Mouse (Mus musculus) embryo, embryonic 10.5 days (tissue): Measurements from ENCODE around the gene Pcsk2.

Source experiments
- DNase-seq: peaks from one replicate; pipeline ENCODE4 v3.0.0-alpha.2; 2015; ENCODE audit warnings: low spot score

Pcsk2 gene

DNA sequence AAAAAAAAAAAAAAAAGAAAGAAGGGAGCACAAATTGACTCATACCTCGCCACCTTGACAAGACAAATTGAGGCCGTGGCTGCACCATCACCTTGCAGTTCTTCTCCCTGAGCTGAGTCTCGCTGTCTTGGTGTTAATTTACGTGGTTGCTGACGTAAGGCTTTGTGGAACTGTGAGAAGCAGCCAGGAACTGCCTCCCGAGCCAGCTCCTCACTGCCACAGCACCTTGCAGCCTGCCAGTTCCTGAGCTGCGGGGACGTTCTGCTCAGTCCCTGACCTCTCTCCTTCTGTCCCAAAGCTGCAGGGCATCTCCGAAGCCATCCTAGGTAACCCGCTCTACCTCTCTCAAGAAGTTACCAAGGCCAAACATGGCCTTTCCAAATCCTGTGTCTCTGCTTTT lies 186.5 kb downstream of the Pcsk2 start:
- DNase-seq: no peak

DNA sequence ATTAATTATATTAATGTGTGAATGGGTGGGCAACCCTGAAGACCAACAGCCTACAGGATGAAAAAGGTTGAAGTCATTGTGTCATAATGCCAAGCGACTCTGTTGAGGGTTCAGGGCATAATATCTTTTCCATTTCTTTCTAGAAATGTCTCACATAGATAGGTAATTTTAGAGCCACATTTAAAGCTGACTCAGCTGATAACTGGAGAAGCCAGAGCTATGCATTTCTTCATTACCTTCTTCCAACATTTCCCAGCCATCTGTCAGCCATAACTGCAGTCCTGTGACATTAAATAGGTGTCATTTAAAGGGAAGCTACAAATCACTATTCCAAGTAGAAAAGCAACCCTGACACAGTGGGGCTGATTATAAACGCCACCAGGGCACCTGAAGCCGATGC lies 189.5 kb downstream of the Pcsk2 start:
- no peak for DNase-seq

DNA sequence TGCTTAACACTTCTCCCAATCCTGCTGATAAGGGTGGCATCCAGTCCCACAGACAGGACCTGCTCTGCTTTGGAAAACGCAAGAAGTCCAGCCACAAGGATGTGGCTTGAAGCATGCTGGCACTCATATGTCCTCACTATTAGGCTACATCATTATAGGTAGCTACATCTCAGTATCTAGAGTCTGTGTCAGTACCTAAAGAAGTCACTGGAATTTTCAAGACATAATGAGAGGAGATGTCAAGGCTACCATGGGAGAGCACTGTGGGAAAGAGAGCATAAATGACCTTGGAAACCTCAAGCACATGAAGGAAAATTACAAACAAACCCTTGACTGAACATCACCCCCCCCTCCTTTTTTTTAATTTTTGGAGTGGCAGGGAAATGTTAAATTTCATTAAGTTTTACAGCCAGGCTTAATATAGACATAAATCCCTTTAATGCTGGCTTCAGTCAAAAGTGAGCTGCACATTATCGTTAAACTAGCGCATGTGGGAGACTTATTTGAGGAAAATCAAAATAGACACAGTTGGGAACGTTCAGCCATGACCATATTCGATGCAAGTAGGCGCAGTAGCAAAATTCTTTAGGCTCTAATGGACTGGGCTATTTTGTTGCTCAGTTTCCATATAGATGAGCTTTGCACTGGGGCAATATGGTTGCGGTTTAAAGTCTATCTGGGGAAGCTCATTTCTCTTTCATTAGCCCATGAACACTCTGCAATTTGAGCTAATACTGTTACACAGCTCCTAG lies 193.7 kb downstream of the Pcsk2 start:
- DNase-seq: no peak

DNA sequence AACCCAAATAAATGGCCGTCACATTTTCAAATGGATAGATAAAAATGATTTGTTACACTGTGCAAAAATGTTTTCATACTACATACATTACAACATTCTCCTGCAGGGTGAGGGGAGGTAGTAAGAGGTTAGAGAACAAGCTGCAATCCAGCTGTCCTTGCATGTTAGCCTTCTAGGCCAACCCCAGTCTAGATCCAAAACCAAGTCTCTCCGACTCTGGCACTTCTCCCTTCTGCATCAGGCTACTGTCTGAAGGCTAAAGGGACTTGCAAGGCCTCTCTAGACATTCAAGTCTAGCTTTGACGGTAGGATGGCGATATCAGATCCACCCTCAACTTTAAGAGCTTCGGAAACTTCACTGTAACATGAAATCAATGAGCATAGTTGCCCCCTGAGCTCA lies 196.5 kb downstream of the Pcsk2 start:
- DNase-seq: no peak

DNA sequence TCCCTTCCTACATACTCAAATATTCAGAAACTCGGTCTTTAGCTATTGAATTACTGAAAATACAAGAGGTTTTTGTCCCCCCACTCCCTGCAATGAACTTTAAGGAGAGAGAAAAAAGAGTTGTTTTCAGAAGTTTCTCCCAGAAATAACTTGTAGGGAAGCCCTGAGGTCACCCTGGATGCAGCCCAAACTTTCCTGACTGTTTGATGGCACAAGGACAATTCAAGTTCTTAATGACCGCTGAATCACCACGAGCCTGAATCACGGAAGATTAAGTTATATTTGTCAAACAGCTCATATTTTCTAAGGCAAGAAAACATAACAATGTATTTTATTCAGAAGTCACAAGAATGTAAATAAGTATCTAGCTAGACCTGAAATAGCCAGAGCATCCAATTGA lies 197.1 kb downstream of the Pcsk2 start:
- no peak for DNase-seq

DNA sequence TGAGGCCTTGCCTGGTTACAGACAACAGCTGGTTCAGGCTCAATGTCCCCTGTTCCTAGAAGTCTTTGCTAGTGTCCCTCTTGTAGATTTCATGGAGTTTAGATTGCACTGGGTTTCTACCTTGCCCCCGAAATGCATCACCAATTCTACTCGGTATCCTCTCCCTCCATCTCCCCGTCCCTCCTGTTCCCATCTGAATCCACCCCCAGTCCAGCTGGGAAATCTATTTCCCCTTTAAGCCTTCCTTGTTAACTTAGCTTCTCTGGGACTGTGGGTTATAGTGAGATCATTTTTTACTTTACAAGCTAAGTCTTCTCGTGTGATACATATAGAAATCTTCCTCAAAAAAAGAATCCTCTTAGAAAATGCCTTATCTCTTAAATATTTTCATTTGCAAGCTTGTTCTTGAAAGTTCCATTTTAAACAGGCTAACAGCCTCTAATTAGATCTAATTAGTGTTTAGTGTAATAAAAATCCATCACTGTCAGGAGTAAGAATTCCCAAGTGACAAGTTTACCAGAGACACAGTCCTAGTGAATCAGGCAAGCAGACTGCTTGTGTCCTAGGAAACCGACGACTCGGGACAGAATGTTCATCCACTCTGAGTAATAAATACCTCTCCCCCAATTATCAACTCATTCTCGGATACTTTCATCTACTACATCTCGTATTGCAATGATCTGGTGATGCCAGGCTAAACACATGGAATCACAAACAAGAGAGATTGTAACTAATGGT lies 206.3 kb downstream of the Pcsk2 start:
- no peak for DNase-seq

DNA sequence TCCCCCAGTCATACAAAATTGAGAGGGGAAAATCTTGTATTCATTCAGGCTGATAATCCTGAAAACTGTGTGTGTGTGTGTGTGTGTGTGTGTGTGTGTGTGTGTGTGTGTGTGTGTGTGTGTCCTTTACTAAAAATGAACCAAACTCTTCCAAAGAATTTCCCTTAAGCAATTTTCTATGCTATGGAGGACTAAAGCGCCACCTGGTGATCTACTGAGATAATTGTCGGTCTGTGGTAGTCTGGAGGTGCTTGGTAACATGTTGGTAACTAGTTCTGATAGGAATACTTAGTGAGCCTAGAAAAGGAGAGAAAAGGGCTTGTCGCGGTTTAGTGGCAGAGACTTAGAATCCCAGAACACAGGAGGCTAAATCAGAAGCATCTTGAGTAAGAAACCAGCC lies 230.5 kb downstream of the Pcsk2 start:
- peak; percentile 66 for DNase-seq

DNA sequence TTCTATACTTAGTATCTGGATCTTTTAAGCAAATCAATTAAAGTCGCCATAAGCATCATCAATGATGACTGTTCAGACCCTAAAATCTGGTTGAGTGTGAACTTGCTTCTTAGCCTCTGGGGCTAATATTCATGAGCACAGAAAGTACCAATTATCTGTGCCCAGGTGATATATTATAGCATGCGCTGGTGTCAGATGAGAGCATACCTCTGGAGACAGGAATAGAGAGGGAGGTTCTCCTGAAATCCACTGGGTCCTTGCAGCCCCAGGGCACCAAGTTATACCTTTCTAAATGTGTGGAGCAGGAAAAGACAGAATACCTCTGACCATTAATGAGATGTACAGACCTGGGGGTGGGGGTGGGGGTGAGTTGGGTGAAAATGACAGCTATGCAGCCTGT lies 234.4 kb downstream of the Pcsk2 start:
- DNase-seq: no peak

DNA sequence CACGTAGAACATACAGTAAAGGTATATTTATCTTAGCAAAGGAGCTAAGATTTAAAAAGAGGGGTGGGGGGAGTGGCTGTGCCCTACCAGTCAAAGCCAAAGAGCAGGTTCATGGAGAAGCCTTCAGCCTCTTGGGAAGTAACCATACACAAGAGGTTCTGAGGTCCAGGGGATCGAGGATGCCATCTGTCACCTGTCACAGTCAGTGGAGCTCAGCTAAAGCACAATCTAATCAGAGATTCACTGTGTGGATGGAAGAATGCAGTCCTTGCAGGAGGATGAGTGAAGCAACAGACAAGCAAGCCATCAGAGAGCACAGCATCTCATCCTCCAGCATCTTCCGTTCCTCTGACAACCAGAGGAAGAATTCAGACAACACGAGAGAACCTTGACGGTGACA lies 244.0 kb downstream of the Pcsk2 start:
- DNase-seq: no peak

DNA sequence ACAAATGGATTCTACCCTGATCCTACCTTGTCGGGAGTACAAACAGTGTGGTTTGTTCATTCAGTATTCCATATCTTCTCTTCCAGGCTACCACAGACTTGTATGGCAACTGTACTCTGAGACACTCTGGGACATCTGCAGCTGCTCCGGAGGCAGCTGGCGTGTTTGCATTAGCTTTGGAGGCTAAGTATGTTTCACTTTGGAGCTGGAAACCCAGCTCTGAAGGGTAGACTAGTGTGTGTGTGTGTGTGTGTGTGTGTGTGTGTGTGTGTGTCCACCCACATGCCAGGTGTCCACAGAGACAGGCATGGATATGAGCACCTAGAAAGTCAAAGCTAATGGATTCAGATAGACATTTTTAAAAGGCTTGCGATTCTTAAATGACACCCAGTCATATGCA lies 249.9 kb downstream of the Pcsk2 start:
- no peak for DNase-seq

DNA sequence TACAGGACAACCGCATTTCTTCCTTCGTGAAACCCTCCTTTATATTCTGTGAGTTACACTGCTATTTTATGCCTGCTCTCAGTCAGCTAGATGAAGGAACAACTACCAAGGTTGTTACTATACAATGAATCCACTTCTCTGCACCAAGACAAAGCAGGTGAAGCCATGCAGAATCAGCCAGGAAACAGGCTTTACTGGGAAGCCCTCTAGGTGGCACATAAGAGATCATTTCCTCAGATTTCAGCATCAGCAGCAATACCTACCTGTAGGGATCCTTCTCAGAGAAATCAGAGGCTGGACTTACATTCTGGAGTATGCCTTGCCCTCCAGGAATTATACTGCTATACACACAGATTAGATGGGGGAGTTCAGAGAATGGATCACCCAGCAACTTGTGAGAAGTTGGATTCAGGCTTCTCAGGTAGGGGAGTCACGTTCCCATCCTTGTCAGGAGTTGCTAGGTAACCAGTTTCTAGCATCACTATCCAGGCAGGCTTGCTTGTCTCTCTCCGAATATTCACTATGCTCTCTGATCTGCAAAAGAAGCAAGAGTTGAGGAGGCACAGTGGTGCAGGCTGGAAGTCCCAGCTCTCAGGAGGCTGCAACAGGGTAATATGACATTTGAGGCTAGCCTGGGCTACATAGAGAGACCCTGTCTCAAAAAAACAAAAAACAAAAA lies 250.5 kb downstream of the Pcsk2 start:
- DNase-seq: no peak

DNA sequence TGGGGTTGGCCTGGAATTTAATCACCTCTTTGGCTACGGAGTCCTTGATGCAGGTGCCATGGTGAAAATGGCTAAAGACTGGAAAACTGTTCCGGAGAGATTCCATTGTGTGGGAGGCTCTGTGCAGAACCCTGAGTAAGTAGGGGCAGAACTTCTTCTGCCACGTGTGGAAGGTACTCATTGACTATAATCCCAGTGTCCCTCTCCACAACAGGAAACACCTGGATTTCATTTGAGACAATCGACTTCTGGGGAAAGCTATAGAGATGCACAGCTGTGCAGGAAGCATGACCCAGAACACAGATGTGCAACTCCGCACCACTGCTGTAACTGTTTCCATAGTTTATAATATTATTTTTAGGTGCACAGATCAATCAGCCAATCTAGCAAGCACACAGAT lies 255.1 kb downstream of the Pcsk2 start:
- peak; percentile 3 for DNase-seq

DNA sequence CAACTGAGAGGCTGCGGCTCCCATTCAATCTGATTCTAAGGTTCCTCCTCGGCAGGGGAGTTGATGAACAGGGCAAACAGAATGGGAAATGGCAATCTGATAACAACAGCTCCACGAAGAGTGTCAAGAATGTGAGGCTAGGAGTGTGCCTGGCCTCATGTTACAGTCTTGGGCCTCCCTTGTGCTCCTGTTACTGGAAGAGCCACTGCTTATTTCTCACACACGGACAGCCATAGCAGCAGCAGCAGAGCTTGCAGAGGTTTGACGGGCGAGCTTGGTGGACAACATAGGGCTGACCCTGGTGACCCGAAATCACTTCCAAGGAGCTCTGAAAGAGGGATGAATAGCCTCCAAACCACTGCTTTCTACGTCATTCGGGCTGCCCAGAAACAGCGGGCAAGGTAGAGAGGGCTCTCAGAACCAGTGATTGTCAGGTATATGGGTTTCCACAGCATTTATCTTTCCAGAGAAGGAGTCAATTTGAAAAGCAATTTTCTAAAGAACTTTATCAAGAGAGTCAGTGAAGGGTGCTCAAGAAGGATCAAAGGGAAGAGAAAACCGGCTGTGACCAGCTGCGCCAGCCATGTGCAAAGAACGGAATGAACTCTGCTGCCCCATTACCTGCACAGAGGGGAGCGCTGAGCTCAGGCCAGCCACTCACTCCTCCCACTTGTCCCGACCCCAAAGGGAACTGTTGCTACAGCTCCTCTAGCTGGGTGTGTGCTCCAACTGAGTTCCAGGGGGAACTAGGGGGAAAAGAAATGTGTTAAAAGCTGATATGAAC lies 260.4 kb downstream of the Pcsk2 start:
- DNase-seq: no peak

DNA sequence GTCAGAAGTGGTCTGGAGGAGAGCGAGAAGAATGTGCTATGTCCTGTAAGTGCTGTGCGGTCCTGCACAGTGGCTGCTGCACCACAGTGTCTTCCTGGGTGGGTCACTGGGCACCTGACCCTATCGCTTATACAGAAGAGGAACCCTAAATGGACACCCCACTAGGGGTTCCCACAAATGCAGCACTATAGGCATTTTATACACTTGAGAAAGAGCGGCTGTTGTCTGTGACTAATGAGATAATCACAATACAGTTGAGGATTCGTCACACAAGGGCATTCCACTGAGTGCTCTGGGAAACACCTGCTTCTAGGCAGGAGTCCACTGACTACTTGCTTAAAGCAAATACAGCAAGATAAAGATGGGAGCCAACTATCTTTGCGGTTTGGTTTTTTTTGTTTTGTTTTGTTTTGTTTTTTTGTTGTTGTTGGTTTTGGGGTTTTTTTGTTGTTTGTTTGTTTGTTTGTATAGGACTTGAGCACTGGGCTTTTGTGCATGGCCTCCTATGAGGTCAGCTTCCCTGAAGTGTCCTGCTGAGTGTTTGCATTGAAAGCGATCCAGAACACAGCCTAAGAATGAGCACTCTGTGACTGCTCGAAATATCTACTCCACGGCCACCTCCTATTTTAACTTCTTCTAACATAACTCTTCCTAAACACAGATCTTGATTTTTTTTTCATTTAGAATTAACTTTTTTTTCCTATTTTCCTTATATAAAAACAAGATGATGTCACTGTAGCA lies 261.1 kb downstream of the Pcsk2 start:
- no peak for DNase-seq

DNA sequence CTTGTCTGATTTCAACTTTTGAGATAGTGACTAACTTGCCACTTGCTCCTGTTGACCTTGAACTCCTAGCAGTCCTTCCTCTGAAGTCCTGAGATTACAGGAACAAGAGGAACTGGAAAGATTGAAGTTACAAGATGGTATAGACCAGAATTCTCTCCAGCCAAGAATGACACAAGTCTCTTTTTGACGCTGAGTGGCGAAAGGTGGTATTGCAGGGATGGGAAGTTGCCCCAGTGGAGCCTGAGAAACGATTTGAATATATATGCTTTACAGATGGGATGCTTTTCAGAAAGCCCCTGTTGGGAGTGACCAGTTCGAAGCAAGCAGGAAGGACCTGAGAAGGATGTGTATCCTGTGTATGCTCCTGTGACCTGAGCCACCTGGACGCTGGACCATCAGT lies 262.8 kb downstream of the Pcsk2 start:
- no peak for DNase-seq

DNA sequence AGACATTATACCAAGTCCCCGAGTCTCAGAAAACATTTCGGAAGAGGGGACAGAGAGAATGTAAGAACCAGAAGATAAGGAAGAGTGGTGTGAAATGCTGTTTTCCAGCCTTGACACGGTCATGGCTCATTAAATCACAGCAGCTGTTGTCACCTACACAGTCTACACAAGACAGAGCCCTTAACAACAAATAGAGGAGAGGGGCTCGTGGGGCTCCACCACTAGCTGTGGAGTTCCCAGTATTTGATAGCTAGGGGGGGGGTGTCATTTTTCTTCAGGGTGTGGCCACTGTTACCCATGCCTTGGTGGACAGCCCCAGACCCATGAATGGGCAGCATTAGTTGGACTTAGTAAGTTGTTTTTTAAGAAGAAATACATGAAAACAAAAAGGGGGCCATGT lies 266.3 kb downstream of the Pcsk2 start:
- no peak for DNase-seq

DNA sequence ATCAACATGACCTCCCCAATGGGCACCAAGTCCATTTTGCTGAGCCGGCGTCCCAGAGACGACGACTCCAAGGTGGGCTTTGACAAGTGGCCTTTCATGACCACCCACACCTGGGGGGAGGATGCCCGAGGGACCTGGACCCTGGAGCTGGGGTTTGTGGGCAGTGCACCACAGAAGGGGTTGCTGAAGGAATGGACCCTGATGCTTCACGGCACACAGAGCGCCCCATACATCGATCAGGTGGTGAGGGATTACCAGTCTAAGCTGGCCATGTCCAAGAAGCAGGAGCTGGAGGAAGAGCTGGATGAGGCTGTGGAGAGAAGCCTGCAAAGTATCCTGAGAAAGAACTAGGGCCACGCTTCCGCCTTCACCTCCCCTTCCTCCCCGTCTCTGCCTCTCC lies 267.5 kb downstream of the Pcsk2 start:
- no peak for DNase-seq

DNA sequence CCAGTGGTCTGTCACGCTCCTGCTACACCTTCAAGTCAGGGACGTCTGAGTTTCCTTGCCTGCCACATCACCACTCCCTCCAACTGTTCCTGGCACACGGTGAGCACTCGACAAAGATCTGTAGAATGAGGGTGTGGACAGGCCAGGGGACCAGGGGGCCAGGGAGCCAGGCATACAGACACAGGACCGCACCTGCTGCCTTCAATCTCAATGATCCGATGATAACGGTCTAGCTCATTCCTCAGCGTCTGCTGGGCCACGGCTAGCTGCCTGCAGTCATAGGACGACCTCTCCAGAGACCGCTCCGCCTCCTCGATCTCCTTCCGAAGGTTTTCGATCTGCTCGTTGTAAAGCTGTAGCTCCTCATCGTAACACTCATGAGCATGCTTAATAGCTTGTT lies 285.7 kb downstream of the Pcsk2 start:
- DNase-seq: no peak

DNA sequence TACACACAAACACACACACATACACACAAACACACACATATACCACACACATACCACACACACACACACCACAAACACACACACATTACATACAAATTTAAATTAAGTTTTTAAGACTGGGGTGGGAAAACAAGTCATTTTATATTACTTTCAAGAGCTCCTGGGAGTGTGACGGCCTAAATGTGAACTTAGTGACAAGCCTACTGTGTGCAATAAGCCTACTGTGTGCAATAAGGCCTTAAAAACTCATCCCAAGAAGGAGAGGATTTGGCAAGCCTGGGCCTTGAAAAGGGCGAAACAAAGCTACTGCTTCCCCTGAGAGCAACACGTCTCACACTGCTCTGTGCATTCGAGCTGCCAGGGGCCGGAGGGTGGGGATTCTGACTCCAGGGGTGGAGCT lies 286.8 kb downstream of the Pcsk2 start:
- no peak for DNase-seq

DNA sequence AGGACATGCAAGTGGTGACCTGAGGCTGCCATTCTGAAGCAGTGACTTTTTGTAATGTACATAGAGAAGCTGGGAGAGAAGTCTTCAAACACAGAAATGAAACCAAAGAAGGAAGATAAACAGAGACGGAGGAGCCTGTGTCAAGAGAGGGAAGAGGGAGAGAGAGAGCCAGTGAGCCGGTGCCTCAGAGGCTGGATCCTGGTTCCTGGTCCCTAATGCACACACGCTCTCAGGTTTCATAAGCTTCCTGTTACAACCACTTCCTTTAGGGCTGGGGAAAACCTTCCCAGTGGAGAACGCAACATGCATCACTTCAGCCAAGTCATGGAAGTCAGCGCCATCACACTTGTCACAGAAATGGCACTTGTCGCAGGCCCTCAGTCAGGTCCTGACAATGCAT lies 288.1 kb downstream of the Pcsk2 start:
- DNase-seq: peak; percentile 28

DNA sequence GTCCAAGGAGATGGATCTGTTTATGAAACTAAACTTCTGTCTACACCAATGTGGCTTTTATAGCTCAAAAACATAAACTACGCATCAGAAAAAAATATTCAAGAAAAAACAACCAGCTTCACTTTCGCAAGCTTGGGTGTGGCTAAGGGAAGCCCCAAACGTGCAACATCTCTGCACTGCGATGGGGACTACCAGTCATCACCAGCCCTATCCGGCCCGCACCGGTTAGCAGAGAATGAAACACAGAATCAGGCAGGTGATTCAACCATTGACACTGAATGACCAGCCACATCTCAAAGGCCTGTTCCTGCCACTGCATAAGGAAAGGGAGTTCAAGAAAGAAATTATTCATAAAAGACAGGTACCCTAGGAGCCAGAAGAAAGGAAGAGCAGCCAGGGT lies 289.9 kb downstream of the Pcsk2 start:
- DNase-seq: no peak

DNA sequence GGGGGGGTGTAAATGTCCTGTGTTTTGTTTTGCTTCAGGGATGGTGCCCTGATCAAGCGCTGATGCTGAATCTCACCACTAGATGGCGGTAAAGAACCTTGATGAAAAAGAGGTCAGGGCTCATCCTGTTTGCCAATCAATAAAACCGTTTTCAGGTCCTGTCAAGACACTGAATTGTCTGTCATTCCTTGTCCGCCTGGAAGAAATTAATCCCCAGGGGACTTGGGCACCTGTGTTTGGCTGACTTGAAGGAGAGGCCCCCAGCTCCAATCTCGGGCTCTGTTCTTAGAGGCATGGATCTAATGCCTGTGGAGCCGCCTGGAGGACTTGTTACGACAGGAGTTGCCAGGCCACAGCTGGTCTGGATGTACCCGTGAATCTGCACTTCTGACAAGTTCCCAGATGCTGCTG lies 291.3 kb downstream of the Pcsk2 start:
- peak; percentile 93 for DNase-seq
